Mouse (Mus musculus): ENCODE data around the gene Rtp2. TPM values are rescaled to one million over a fixed set of nuclear protein-coding genes. Genes with fewer than 3 reads are reported as not detected.

Gene Rtp2
- total and polyA plus RNA-seq, 3 experiments: not detected

DNA sequence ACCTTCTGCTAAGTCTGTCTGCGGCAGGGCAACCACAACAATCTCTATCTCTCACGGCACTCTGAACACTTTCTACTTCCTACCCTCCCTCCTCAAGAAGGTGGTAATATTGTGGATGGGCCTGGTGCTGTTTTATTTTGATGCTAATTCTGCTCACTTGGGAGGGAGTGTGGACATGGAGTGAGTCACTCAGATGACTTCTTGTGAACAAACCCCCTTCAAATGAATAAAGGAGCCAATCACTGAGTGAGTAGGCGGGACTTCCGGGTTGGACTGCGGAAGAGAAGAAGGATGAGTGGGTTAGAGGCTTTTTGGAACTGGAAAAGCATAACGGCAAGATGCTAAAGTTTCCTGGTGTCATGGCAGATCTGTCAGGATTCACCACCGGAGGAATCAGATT is 30.8 kb downstream of the Rtp2 start:
- Histone ChIP-seq H3K27me3 (ENCODE audit: control insufficient read depth, insufficient read depth, low read length) (peaks cover 2% of the 10 kb centered on the region; the same call in 1 of the 2 replicates), H3K4me3 (no peak overlapping the region), H3K27ac (no peak overlapping the region), H3K79me2 (replicated peaks; ENCODE audit: control insufficient read depth, insufficient read depth, low read length) (no peaks in the 10 kb centered on the region), H3K9ac (ENCODE audit: low read depth, low read length) (no peak overlapping the region), H3K4me1 (ENCODE audit: control insufficient read depth, insufficient read depth, low read length) (peaks cover 2% of the 10 kb centered on the region; the same call in 1 of the 2 replicates), H3K36me3 (ENCODE audit: control insufficient read depth, insufficient read depth, low read length) (no peaks in the 10 kb centered on the region)
- WGBS: 81% methylated on average over 7 of the region's 7 CpGs
- intact Hi-C loops (cut with DNase I): no loop called here
- DNase-seq: no peak
- TF ChIP-seq CTCF (IDR thresholded peaks at IDR 0.05) (no peak), POLR2A (IDR thresholded peaks at IDR 0.05; ENCODE audit: insufficient read depth, low read depth, low read length) (no peak), EP300 (IDR thresholded peaks at IDR 0.05; ENCODE audit: insufficient read depth, low read depth, low read length) (no peak)

GRCm38 (mm10) chr16:23900061-23900460 is 32.1 kb downstream of the Rtp2 start:
- H3K79me2 ChIP-seq (replicated peaks; ENCODE audit: control insufficient read depth, insufficient read depth, low read length): no peaks in the 10 kb centered on the region
- TF ChIP-seq POLR2A (IDR thresholded peaks at IDR 0.05; ENCODE audit: insufficient read depth, low read depth, low read length): no peak
- no peak for TF ChIP-seq EP300 (IDR thresholded peaks at IDR 0.05; ENCODE audit: insufficient read depth, low read depth, low read length)
- H3K4me3 ChIP-seq: no peak overlapping the region
- no peak for DNase-seq
- no peak overlapping the region for H3K9ac ChIP-seq (ENCODE audit: low read depth, low read length)
- peaks cover 2% of the 10 kb centered on the region; the same call in 1 of the 2 replicates for H3K27me3 ChIP-seq (ENCODE audit: control insufficient read depth, insufficient read depth, low read length)
- H3K36me3 ChIP-seq (ENCODE audit: control insufficient read depth, insufficient read depth, low read length): no peaks in the 10 kb centered on the region
- peaks cover 2% of the 10 kb centered on the region; the same call in 1 of the 2 replicates for H3K4me1 ChIP-seq (ENCODE audit: control insufficient read depth, insufficient read depth, low read length)
- intact Hi-C loops (cut with DNase I): no loop called here
- no peak overlapping the region for H3K27ac ChIP-seq
- 61% methylated on average over 4 of the region's 4 CpGs for WGBS

GRCm38 (mm10) chr16:23898840-23899239 is 33.4 kb downstream of the Rtp2 start:
- WGBS: 8% methylated on average over 12 of the region's 12 CpGs

DNA sequence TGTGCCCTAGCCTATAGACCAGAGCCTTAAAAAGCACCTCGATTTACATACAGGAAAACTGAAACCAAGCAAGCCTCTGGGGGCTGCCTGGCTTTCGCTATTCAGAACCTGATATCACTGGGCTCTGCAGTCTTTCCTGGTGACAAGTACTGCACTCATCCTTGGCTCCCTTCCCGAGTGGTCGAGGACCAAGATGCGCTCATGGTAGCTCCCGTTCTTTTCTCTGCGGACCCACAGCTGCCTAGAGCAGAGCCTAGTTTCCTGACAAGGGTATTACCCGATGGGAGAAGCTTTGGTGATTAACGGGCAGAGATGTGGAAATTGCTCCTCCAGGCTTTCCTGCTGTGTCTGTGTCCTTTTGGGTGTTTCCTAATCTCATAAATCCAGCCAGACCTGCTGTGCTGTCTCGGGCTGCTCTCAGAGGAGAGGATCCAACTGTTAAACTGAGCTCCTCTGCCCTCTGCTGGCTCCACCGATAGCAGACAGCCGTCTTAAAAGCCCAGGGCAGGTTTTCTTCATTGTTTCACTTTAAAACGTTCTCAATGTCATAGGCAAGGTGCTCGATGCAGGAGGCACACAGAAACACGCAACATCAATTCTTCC is 34.1 kb downstream of the Rtp2 start:
- TF ChIP-seq CTCF (IDR thresholded peaks at IDR 0.05): peak; percentile 71
- no peak for TF ChIP-seq EP300 (IDR thresholded peaks at IDR 0.05; ENCODE audit: insufficient read depth, low read depth, low read length)
- no peak for TF ChIP-seq POLR2A (IDR thresholded peaks at IDR 0.05; ENCODE audit: insufficient read depth, low read depth, low read length)

More at GRCm38 (mm10) chr16:23898840-23899239, 33.4 kb downstream of the Rtp2 start:
- peaks cover 2% of the 10 kb centered on the region; the same call in 1 of the 2 replicates for H3K4me1 ChIP-seq (ENCODE audit: control insufficient read depth, insufficient read depth, low read length)
- no peaks in the 10 kb centered on the region for H3K36me3 ChIP-seq (ENCODE audit: control insufficient read depth, insufficient read depth, low read length)
- H3K79me2 ChIP-seq (replicated peaks; ENCODE audit: control insufficient read depth, insufficient read depth, low read length): no peaks in the 10 kb centered on the region
- no peak overlapping the region for H3K27ac ChIP-seq
- H3K4me3 ChIP-seq: no peak overlapping the region
- H3K9ac ChIP-seq (ENCODE audit: low read depth, low read length): no peak overlapping the region
- DNase-seq: peak; percentile 64 to 76
- intact Hi-C loops (cut with DNase I): loop anchor here (1.0 to 2.0 kb wide), 3 partner anchors 54 to 447 kb away; no protein-coding TSS in a partner anchor
- peaks cover 2% of the 10 kb centered on the region; the same call in 1 of the 2 replicates for H3K27me3 ChIP-seq (ENCODE audit: control insufficient read depth, insufficient read depth, low read length)
- TF ChIP-seq EP300 (IDR thresholded peaks at IDR 0.05; ENCODE audit: insufficient read depth, low read depth, low read length): no peak
- peak; percentile 88 for TF ChIP-seq CTCF (IDR thresholded peaks at IDR 0.05)

GRCm38 (mm10) chr16:23897486-23897885 is 34.7 kb downstream of the Rtp2 start:
- 28% methylated on average over 5 of the region's 5 CpGs for WGBS
- intact Hi-C loops (cut with DNase I): no loop called here
- no peak overlapping the region for H3K9ac ChIP-seq (ENCODE audit: low read depth, low read length)
- DNase-seq: peak in 1 of 2 experiments; percentile 16
- H3K27ac ChIP-seq: no peak overlapping the region
- peaks cover 2% of the 10 kb centered on the region; the same call in 1 of the 2 replicates for H3K4me1 ChIP-seq (ENCODE audit: control insufficient read depth, insufficient read depth, low read length)
- H3K36me3 ChIP-seq (ENCODE audit: control insufficient read depth, insufficient read depth, low read length): no peaks in the 10 kb centered on the region
- TF ChIP-seq CTCF (IDR thresholded peaks at IDR 0.05) (no peak), EP300 (IDR thresholded peaks at IDR 0.05; ENCODE audit: insufficient read depth, low read depth, low read length) (no peak), POLR2A (IDR thresholded peaks at IDR 0.05; ENCODE audit: insufficient read depth, low read depth, low read length) (no peak)
- H3K4me3 ChIP-seq: no peak overlapping the region
- no peaks in the 10 kb centered on the region for H3K79me2 ChIP-seq (replicated peaks; ENCODE audit: control insufficient read depth, insufficient read depth, low read length)
- H3K27me3 ChIP-seq (ENCODE audit: control insufficient read depth, insufficient read depth, low read length): peaks cover 2% of the 10 kb centered on the region; the same call in 1 of the 2 replicates

More for the DNA sequence above, 34.1 kb downstream of the Rtp2 start:
- no peaks in the 10 kb centered on the region for H3K79me2 ChIP-seq (replicated peaks; ENCODE audit: control insufficient read depth, insufficient read depth, low read length)
- DNase-seq: peak; percentile 61 to 72
- H3K9ac ChIP-seq (ENCODE audit: low read depth, low read length): no peak overlapping the region
- no peak overlapping the region; the same call in 1 of the 2 replicates for H3K4me3 ChIP-seq
- peaks cover 2% of the 10 kb centered on the region; the same call in 1 of the 2 replicates for H3K27me3 ChIP-seq (ENCODE audit: control insufficient read depth, insufficient read depth, low read length)
- H3K36me3 ChIP-seq (ENCODE audit: control insufficient read depth, insufficient read depth, low read length): no peaks in the 10 kb centered on the region
- intact Hi-C loops (cut with DNase I): loop anchor here (2.0 kb wide), 1 partner anchor 55 kb away; no protein-coding TSS in a partner anchor
- WGBS: 7% methylated on average over 15 of the region's 15 CpGs
- peaks cover 2% of the 10 kb centered on the region; the same call in 1 of the 2 replicates for H3K4me1 ChIP-seq (ENCODE audit: control insufficient read depth, insufficient read depth, low read length)
- H3K27ac ChIP-seq: no peak overlapping the region

- Histone ChIP-seq H3K9ac (ENCODE audit: low read depth, low read length) (no peak overlapping the region), H3K4me3 (no peak overlapping the region), H3K27ac (no peak overlapping the region), H3K79me2 (replicated peaks; ENCODE audit: control insufficient read depth, insufficient read depth, low read length) (no peaks in the 10 kb centered on the region), H3K27me3 (ENCODE audit: control insufficient read depth, insufficient read depth, low read length) (peaks cover 2% of the 10 kb centered on the region), H3K36me3 (ENCODE audit: control insufficient read depth, insufficient read depth, low read length) (no peaks in the 10 kb centered on the region), H3K4me1 (ENCODE audit: control insufficient read depth, insufficient read depth, low read length) (peaks cover 2% of the 10 kb centered on the region; the same call in 1 of the 2 replicates)
- no peak for DNase-seq
- no peak for TF ChIP-seq POLR2A (IDR thresholded peaks at IDR 0.05; ENCODE audit: insufficient read depth, low read depth, low read length)
- no peak for TF ChIP-seq EP300 (IDR thresholded peaks at IDR 0.05; ENCODE audit: insufficient read depth, low read depth, low read length)
- TF ChIP-seq CTCF (IDR thresholded peaks at IDR 0.05): no peak
- 71% methylated on average over 3 of the region's 3 CpGs for WGBS
- intact Hi-C loops (cut with DNase I): no loop called here
These were observed 37.1 kb downstream of the Rtp2 start for GRCm38 (mm10) chr16:23895135-23895534.

All from heart, adult 2 months (tissue).